Mouse (Mus musculus) liver, embryonic 14.5 days (tissue): ENCODE data around the gene Cope. TPM values are rescaled to one million over a fixed set of nuclear protein-coding genes. Genes with fewer than 3 reads are reported as not detected.
A peak's percentile ranks its signal among the peaks of the same experiment; 100 is the strongest.

Source experiments
- ATAC-seq: fragments of 200-750 bp; cut with Nextera tagmentation; 2 replicates; pipeline ENCODE4 v1.8.0; 2017; ENCODE audit warnings: moderate number of reproducible peaks, mild to moderate bottlenecking, moderate library complexity; ENCODE audit not compliant: insufficient read depth
- DNase-seq, 3 experiments: peaks; one replicate each; pipeline ENCODE4 v3.0.0-alpha.2; 2012 to 2013; ENCODE audit warnings: low read depth in 3 of 3, low spot score in 3 of 3
- H3K27ac ChIP-seq: fragments of 300-500 bp; sonication (generic); 2 replicates; pipeline ENCODE4 v1.5.1; 2014; ENCODE audit warnings: moderate library complexity, mild to moderate bottlenecking, control low read depth, inconsistent platforms
- H3K27me3 ChIP-seq: fragments of 300-500 bp; sonication (generic); 2 replicates; pipeline ENCODE4 v1.6.1; 2014; ENCODE audit warnings: mild to moderate bottlenecking, low read length, moderate library complexity; ENCODE audit not compliant: control insufficient read depth, insufficient read depth
- H3K36me3 ChIP-seq: fragments of 300-500 bp; sonication (generic); replicated peaks from 2 replicates; pipeline ENCODE4 v1.6.1; 2014; ENCODE audit warnings: low read depth; ENCODE audit not compliant: control insufficient read depth, insufficient read depth
- H3K4me1 ChIP-seq, 2 experiments: fragments of 200-500 bp in 1 of 2; fragments of 300-500 bp in 1 of 2; sonication (generic) in 1 of 2; replicated peaks; 2 replicates each; pipeline ENCODE4 v1.6.1; 2012 to 2014; ENCODE audit warnings: antibody characterized with exemption in 1 of 2, inconsistent platforms in 1 of 2, low read length in 1 of 2; ENCODE audit not compliant: control insufficient read depth in 2 of 2, insufficient read depth in 2 of 2
- H3K4me2 ChIP-seq: fragments of 300-500 bp; sonication (generic); 2 replicates; pipeline ENCODE4 v1.6.1; 2014; ENCODE audit warnings: low read depth, mild to moderate bottlenecking, control low read depth, moderate library complexity
- H3K4me3 ChIP-seq, 2 experiments: fragments of 200-500 bp in 1 of 2; fragments of 300-500 bp in 1 of 2; sonication (generic) in 1 of 2; 2 replicates each; pipeline ENCODE4 v1.5.1; 2012 to 2014; ENCODE audit warnings: low read depth in 2 of 2, low read length in 2 of 2, mild to moderate bottlenecking in 2 of 2, control low read depth in 1 of 2, inconsistent platforms in 1 of 2, moderate library complexity in 1 of 2; ENCODE audit not compliant: insufficient read depth in 1 of 2
- H3K9ac ChIP-seq: fragments of 300-500 bp; sonication (generic); replicated peaks from 2 replicates; pipeline ENCODE4 v1.6.1; 2014; ENCODE audit warnings: mild to moderate bottlenecking, control low read depth, moderate library complexity
- H3K9me3 ChIP-seq: fragments of 300-500 bp; sonication (generic); 2 replicates; pipeline ENCODE4 v1.6.1; 2016; ENCODE audit warnings: low read length, mixed read lengths; ENCODE audit not compliant: control insufficient read depth
- CTCF ChIP-seq: IDR thresholded peaks from 2 replicates; pipeline ENCODE4 v1.5.1; 2016; ENCODE audit warnings: antibody characterized with exemption, low read depth, control low read depth
- EP300 ChIP-seq: IDR thresholded peaks from 2 replicates; pipeline ENCODE4 v1.6.1; 2016; ENCODE audit warnings: antibody characterized with exemption, low read depth
- WGBS: fragments of 180-500 bp; shearing (Covaris S2); extraction: QIAGEN DNeasy Blood & Tissue Kit; methylation state at CpG from one replicate; pipeline ENCODE4 v1.1.7; 2014; ENCODE audit not compliant: insufficient replicate concordance; 5-methylcytosine and 5-hydroxymethylcytosine counted together
- polyA plus RNA-seq, 2 experiments: library from polyadenylated mRNA; depleted of rRNA in 1 of 2; stranded (reverse) in 1 of 2; unstranded in 1 of 2; fragments of >200 nt; fragmentation: Nextera tagmentation in 1 of 2; extraction: Ambion mirVana in 1 of 2; gene quantifications; 2 replicates each; pipeline versions ENCODE4 v1.2.1 to v1.2.3; 2012 to 2014

Gene Cope
- polyA plus RNA-seq, 2 experiments: 138 to 171 TPM

- H3K9me3 ChIP-seq: no peaks in the 10 kb centered on the region
- TF ChIP-seq EP300: no peak
- TF ChIP-seq CTCF: no peak
- 0 out of 4 replicates have a peak, but pooled peaks cover 0 to 2% of the 10 kb centered on the region in 2 experiments for H3K4me1 ChIP-seq
- no peak overlapping the region for H3K27ac ChIP-seq
- H3K36me3 ChIP-seq: peaks cover 3% of the 10 kb centered on the region
- H3K4me3 ChIP-seq: no peak overlapping the region
- H3K9ac ChIP-seq: no peak overlapping the region
- H3K4me2 ChIP-seq: no peak overlapping the region
- ATAC-seq (no peak), DNase-seq (no peak)
- H3K27me3 ChIP-seq: peaks cover 15% of the 10 kb centered on the region
- WGBS: 20% methylated on average over 15 of the region's 15 CpGs
Observed at GRCm38 (mm10) chr8:70316511-70317504, 14.5 kb downstream of the Cope start.

- Histone ChIP-seq H3K9ac (no peak overlapping the region), H3K9me3 (no peaks in the 10 kb centered on the region), H3K27ac (no peak overlapping the region), H3K4me2 (no peak overlapping the region), H3K27me3 (peaks cover 15% of the 10 kb centered on the region), H3K36me3 (peaks cover 3% of the 10 kb centered on the region), H3K4me1 (0 out of 4 replicates have a peak, but pooled peaks cover 0 to 2% of the 10 kb centered on the region in 2 experiments), H3K4me3 (no peak overlapping the region)
- ATAC-seq (no peak), DNase-seq (no peak)
- WGBS: 68% methylated on average over 5 of the region's 5 CpGs
- TF ChIP-seq EP300: no peak
- no peak for TF ChIP-seq CTCF
Observed at GRCm38 (mm10) chr8:70317872-70318271, 15.6 kb downstream of the Cope start.

DNA sequence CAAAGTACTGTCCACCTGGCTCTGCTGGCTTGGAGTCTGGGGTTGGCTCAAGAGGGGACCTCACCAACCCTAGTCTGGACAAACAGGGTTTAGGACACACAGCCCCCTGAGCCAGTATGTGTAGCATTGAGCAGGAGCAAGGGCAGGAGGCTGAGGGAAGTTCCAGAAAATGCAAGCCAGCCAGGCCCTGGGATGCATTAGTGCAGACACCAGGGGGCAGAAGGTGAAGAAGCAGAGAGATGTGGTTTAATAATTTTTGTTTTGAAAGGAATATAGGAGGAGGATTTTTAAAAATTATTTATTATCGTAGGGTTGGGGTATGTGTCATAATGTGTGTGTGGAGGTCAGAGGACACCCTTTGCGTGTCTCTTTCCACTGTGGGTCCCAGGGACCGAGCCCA, 21.4 kb downstream of the Cope start:
- no peak for ATAC-seq
- no peaks in the 10 kb centered on the region for H3K36me3 ChIP-seq
- no peak for DNase-seq
- no peak overlapping the region for H3K4me3 ChIP-seq
- H3K9ac ChIP-seq: no peak overlapping the region
- H3K9me3 ChIP-seq: no peaks in the 10 kb centered on the region
- TF ChIP-seq EP300 (no peak), CTCF (peak; percentile 51)
- H3K27ac ChIP-seq: no peak overlapping the region
- WGBS: 79% methylated on average over 3 of the region's 3 CpGs
- H3K4me2 ChIP-seq: no peak overlapping the region
- no peaks in the 10 kb centered on the region for H3K27me3 ChIP-seq
- H3K4me1 ChIP-seq: peaks cover 8 to 15% of the 10 kb centered on the region in 2 experiments

DNA sequence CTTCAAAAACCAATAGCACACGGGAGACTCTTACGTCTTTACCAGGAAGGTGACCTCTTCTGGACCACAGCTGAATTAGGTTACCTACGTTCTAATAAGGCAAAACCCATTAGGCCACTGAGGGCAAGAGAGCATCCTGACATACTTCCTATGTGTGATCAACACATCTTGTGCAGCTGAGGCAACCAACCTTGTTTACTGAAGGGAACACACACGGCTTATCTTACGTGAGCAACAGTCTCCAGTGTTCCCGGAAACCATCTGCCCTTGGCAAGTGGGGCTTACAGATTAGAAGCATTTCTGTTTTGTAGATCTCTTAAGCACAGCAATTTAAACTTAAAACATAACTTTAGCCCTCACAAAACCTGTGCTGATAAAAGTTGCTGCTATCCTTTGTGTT, 25.2 kb downstream of the Cope start:
- peak; percentile 70 to 74 (median 71) for DNase-seq
- Histone ChIP-seq H3K4me2 (no peak overlapping the region; the same call in 1 of the 2 replicates), H3K4me3 (no peak overlapping the region), H3K9ac (no peak overlapping the region), H3K9me3 (no peaks in the 10 kb centered on the region), H3K36me3 (peaks cover 17% of the 10 kb centered on the region), H3K4me1 (peaks cover 8 to 18% of the 10 kb centered on the region in 2 experiments), H3K27ac (peak overlapping the region; percentile 67), H3K27me3 (no peaks in the 10 kb centered on the region)
- TF ChIP-seq EP300 (peak; percentile 91), CTCF (no peak)
- 57% methylated on average over 6 of the region's 6 CpGs for WGBS
- peak; percentile 69 for ATAC-seq

- ATAC-seq: no peak
- no peak within 1 kb of the TSS for H3K9ac ChIP-seq
- H3K9me3 ChIP-seq: no peaks in the 10 kb centered on the region
- WGBS: 39% methylated on average over 14 of the region's 14 CpGs
- H3K4me3 ChIP-seq: no peak within 1 kb of the TSS
- H3K27me3 ChIP-seq: no peaks in the 10 kb centered on the region
- TF ChIP-seq CTCF (no peak), EP300 (no peak)
- H3K27ac ChIP-seq: peak within 1 kb of the TSS; percentile 67
- no peak within 1 kb of the TSS for H3K4me2 ChIP-seq
- H3K4me1 ChIP-seq: peaks cover 8 to 18% of the 10 kb centered on the region in 2 experiments
- DNase-seq: no peak
- peaks cover 34% of the 10 kb centered on the region for H3K36me3 ChIP-seq
Observed at GRCm38 (mm10) chr8:70329124-70329834, 27.0 kb downstream of the Cope start, which contains the start of gene Gdf1. Gdf1 (plus strand) TSS chr8:70329817.
